ENCODE assay signal across 7 mouse cellular contexts in the genomic region with DNA sequence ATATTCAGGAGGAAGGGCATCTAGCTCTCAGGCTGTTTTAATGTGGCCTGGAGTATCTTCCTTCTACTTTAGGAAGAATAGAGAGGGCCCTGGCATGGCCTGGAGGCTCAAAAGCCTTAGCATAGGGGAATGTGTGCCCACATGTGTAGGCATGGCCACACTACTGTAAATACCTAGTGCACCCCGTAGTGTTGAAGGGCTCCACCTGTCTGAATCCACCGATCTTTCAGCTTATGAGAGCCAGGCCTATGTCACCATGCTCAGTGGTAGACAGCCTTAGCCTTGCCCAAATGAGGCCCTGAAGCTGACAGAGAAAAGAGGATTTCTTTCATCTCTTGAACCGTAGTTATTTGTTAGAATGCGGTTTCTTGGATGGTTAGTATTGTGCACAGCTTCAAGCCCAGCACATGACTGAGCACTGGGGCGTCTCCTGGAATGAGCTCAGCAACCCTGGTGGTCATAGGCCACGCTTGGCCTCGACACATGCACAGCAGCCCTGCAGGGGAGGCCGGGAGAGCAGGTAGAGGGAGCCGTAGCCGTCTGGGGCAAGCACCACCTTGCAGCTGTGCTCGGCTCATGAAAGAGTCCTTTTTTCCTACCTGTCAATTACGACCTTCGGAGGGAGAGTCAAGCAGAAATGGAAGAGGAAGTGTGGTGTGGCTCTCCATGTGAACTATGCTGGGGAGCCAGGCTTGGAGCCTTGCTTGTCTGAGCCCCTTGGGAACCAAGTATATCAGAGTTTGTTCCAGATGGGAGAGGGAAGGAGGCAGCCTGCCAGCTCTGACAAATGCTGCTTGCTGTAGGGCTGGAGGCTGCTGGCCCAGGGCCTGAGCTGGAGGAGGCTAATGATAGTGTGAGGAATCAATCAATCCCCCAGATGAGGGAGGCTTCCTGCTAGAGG. TPM values are rescaled to one million over a fixed set of nuclear protein-coding genes. Genes with fewer than 3 reads are reported as not detected.
A peak's percentile ranks its signal among the peaks of the same experiment; 100 is the strongest.
DNase-seq lines count a peak whose midpoint lies in the region; ATAC-seq and TF ChIP-seq lines count a peak whose summit lies in the region.

No protein-coding gene starts in this region.

- H3K36me3 ChIP-seq in intestine, postnatal 0 days (ENCODE audit: control insufficient read depth, insufficient read depth): no peaks in the 10 kb centered on the region
- H3K36me3 ChIP-seq in stomach, embryonic 15.5 days: no peaks in the 10 kb centered on the region

- no peaks in the 10 kb centered on the region for H3K27me3 ChIP-seq in intestine, postnatal 0 days (replicated peaks; ENCODE audit: control insufficient read depth, insufficient read depth, low read length)
- H3K27me3 ChIP-seq in stomach, embryonic 15.5 days (replicated peaks): no peaks in the 10 kb centered on the region

- no peak overlapping the region for H3K27ac ChIP-seq in intestine, postnatal 0 days (ENCODE audit: low read depth, low read length)
- peak overlapping the region; percentile 86 for H3K27ac ChIP-seq in stomach, embryonic 15.5 days

- peak; percentile 83 for DNase-seq in adrenal gland, adult 8-10 months
- peak; percentile 93 to 95 for DNase-seq in heart, adult 18-20 months
- DNase-seq in left cerebral cortex, adult 9 months (ENCODE audit: low spot score in 2 of 2): peak; percentile 67 to 93

- 45% methylated on average over 13 of the region's 13 CpGs for WGBS in intestine, postnatal 0 days
- WGBS in stomach, embryonic 15.5 days: 34% methylated on average over 13 of the region's 13 CpGs

- no peaks in the 10 kb centered on the region for H3K9me3 ChIP-seq in intestine, postnatal 0 days (ENCODE audit: control insufficient read depth)
- no peaks in the 10 kb centered on the region for H3K9me3 ChIP-seq in stomach, embryonic 15.5 days

- no peak overlapping the region for H3K4me3 ChIP-seq in intestine, postnatal 0 days (ENCODE audit: low read depth, low read length)
- no peak overlapping the region for H3K4me3 ChIP-seq in stomach, embryonic 15.5 days (replicated peaks)

- H3K4me1 ChIP-seq in intestine, postnatal 0 days (replicated peaks; ENCODE audit: control insufficient read depth, insufficient read depth, low read length): peaks cover 4% of the 10 kb centered on the region; the same call in 1 of the 2 replicates
- peaks cover 28% of the 10 kb centered on the region for H3K4me1 ChIP-seq in stomach, embryonic 15.5 days

- ATAC-seq in common myeloid progenitor, adult 5-6 weeks (replicated peaks; ENCODE audit: low read depth, poor library complexity, severe bottlenecking): 0 out of 2 replicates have a peak, but pooled peaks have one; percentile 3
- ATAC-seq in intestine, postnatal 0 days: 0 out of 2 replicates have a peak, but pooled peaks have one; percentile 38
- peak; percentile 39; the same call in 1 of the 2 replicates for ATAC-seq in megakaryocyte progenitor cell, adult 5-6 weeks (replicated peaks; ENCODE audit: poor library complexity)
- ATAC-seq in stomach, embryonic 15.5 days (ENCODE audit: insufficient read depth, low FRiP score, low read depth): peak; percentile 89

- peak; percentile 26; the same call in 1 of the 2 replicates for TF ChIP-seq CTCF in intestine, postnatal 0 days (IDR thresholded peaks at IDR 0.05; ENCODE audit: low read depth)

- no peak overlapping the region for H3K9ac ChIP-seq in intestine, postnatal 0 days (ENCODE audit: low read depth, low read length)
- no peak overlapping the region for H3K9ac ChIP-seq in stomach, embryonic 15.5 days

- H3K4me2 ChIP-seq in intestine, postnatal 0 days (replicated peaks; ENCODE audit: low read depth): 0 out of 2 replicates have a peak overlapping the region, but pooled peaks have one; percentile 9
- H3K4me2 ChIP-seq in stomach, embryonic 15.5 days: peak overlapping the region; percentile 32

RNA-seq across cellular contexts. Expression of gene St6gal1, which starts 15.8 kb away (rescaled TPM):
- total RNA-seq in adrenal gland, adult 8-10 months (2022): 10 to 100 TPM; 36.7 to 55.6 (median 44.3) TPM
- total RNA-seq in common myeloid progenitor, adult 5-6 weeks (2017): 0.34 and 0.41 TPM in 2 replicates
- 1 to 10 TPM; 7.2 to 9.7 TPM for total RNA-seq in heart, adult 18-20 months (2021)
- polyA plus RNA-seq in intestine, postnatal 0 days (2015; fragmentation: Nextera tagmentation; extraction: Ambion mirVana): 6.0 and 6.8 TPM in 2 replicates
- total RNA-seq in megakaryocyte progenitor cell, adult 5-6 weeks (2015): 0.05 and 0.37 TPM in 2 replicates
- 0.03 and 1.2 TPM in 2 replicates for total RNA-seq in megakaryocyte progenitor cell, adult 5-6 weeks (2017)
- polyA plus RNA-seq in stomach, embryonic 15.5 days (2015; fragmentation: Nextera tagmentation; extraction: Ambion mirVana): 16.3 and 18.0 TPM in 2 replicates

Comparison
In these comparisons a context has a peak if more than half of its experiments do, and no peak if none do; other contexts are left out.
1. ATAC-seq: peak in every context shown above with its lines; median percentile 89 in stomach, embryonic 15.5 days; 39 in megakaryocyte progenitor cell, adult 5-6 weeks; 38 in intestine, postnatal 0 days; 3 in common myeloid progenitor, adult 5-6 weeks.